Mouse (Mus musculus) testis, adult 2 months (tissue): ENCODE data around the gene Mtrf1.

Experiments
- CTCF ChIP-seq: fragments of 200-500 bp; IDR thresholded peaks from 2 replicates; pipeline ENCODE4 v1.5.1; 2012; ENCODE audit warnings: low read depth, mild to moderate bottlenecking, inconsistent platforms, low read length, moderate library complexity; ENCODE audit not compliant: control insufficient read depth, insufficient read depth, insufficient replicate concordance
- POLR2A ChIP-seq: fragments of 200-500 bp; IDR thresholded peaks from 2 replicates; pipeline ENCODE4 v1.6.1; 2012; ENCODE audit warnings: low read depth, mild to moderate bottlenecking, inconsistent platforms, low read length, moderate library complexity; ENCODE audit not compliant: control insufficient read depth

DNA sequence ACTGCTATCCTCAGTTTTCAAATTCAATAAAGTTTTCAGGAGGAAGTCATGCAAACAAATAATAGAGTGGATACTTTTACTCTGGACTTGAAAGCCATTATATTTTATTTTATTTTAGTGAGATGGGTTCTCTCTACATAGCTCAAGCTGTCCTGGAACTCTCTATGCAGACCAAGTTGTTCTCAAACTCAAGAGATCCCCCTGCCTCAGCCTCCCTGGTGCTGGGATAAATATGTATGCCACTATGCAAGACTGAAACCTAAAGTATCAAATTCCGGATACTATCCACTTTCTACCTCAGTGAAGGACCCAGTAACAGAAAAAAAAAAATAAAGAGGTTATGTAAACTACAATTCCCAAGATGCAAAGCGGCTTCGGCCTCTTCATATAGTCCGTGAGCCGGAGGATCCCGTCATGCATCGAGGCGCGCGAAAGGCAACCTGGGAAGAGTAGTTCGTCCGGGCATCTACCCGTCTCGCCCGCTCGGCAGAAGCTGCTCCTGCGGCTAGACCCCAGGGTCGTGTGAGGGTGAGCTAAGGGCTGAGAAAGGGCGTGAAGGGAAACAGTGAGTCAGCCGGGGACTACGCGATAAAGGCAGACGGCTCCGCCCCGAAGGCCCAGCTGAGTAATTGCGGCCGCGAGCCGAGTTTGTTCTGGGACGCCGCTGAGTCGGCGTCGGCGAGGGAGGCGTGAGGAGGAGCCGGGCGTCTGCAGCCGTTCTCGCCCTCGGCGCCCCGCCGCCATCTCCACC lies 28.6 kb downstream of the Mtrf1 start, which contains the start of gene Kbtbd7:
- TF ChIP-seq CTCF (no peak), POLR2A (peak; percentile 95)
